Mouse (Mus musculus): Measurements from ENCODE around the gene Map3k11. TPM values are rescaled to one million over a fixed set of nuclear protein-coding genes. Genes with fewer than 3 reads are reported as not detected.

Map3k11 gene
- polyA plus RNA-seq, 2 experiments, result 20.7 to 30.1 TPM

- no peaks in the 10 kb centered on the region for H3K27me3 ChIP-seq (ENCODE audit: control insufficient read depth, insufficient read depth, low read length)
- peak within 1 kb of the TSS; percentile 50 for H3K4me2 ChIP-seq (replicated peaks; ENCODE audit: low read depth, low read length, severe bottlenecking)
- peaks cover 50% of the 10 kb centered on the region for H3K36me3 ChIP-seq (ENCODE audit: control insufficient read depth, insufficient read depth, low read length)
- peak; percentile 65; the same call in 1 of the 2 replicates for TF ChIP-seq POLR2A (IDR thresholded peaks at IDR 0.05; ENCODE audit: borderline replicate concordance, extremely low read depth, insufficient read depth, insufficient read length)
- WGBS, result under 1% methylated on average over 29 of the region's 32 CpGs
- ATAC-seq (ENCODE audit: low FRiP score, low read depth) (peak; percentile 91), DNase-seq (ENCODE audit: low spot score) (peak; percentile 89)
- H3K4me1 ChIP-seq (ENCODE audit: control insufficient read depth, insufficient read depth, low read length), result peaks cover 15% of the 10 kb centered on the region
- H3K9ac ChIP-seq (ENCODE audit: low read depth, low read length, severe bottlenecking), result peak within 1 kb of the TSS; percentile 54
- no peaks in the 10 kb centered on the region for H3K9me3 ChIP-seq (ENCODE audit: control insufficient read depth, low read length)
- H3K27ac ChIP-seq (replicated peaks; ENCODE audit: low read depth, low read length), result peak within 1 kb of the TSS; percentile 80
- H3K4me3 ChIP-seq (replicated peaks; ENCODE audit: low read length), result peak within 1 kb of the TSS; percentile 46
These were observed 25.3 kb upstream of the Map3k11 start, which contains the start of gene Sipa1 for GRCm38 (mm10) chr19:5662981-5663913. Gene Sipa1 (minus strand): TSS chr19:5663707.

GRCm38 (mm10) chr19:5664669-5665257, 23.8 kb upstream of the Map3k11 start:
- Histone ChIP-seq H3K4me3 (replicated peaks; ENCODE audit: low read length) (no peak overlapping the region), H3K27ac (replicated peaks; ENCODE audit: low read depth, low read length) (no peak overlapping the region), H3K9ac (ENCODE audit: low read depth, low read length, severe bottlenecking) (no peak overlapping the region), H3K4me1 (ENCODE audit: control insufficient read depth, insufficient read depth, low read length) (peaks cover 15% of the 10 kb centered on the region), H3K4me2 (replicated peaks; ENCODE audit: low read depth, low read length, severe bottlenecking) (no peak overlapping the region), H3K9me3 (ENCODE audit: control insufficient read depth, low read length) (no peaks in the 10 kb centered on the region), H3K27me3 (ENCODE audit: control insufficient read depth, insufficient read depth, low read length) (no peaks in the 10 kb centered on the region), H3K36me3 (ENCODE audit: control insufficient read depth, insufficient read depth, low read length) (peaks cover 61% of the 10 kb centered on the region)
- DNase-seq (ENCODE audit: low spot score) (no peak), ATAC-seq (ENCODE audit: low FRiP score, low read depth) (no peak)
- no peak for TF ChIP-seq POLR2A (IDR thresholded peaks at IDR 0.05; ENCODE audit: borderline replicate concordance, extremely low read depth, insufficient read depth, insufficient read length)
- WGBS, result 91% methylated on average over 10 of the region's 10 CpGs

GRCm38 (mm10) chr19:5665465-5665864, 23.1 kb upstream of the Map3k11 start:
- 87% methylated on average over 15 of the region's 15 CpGs for WGBS
- TF ChIP-seq POLR2A (IDR thresholded peaks at IDR 0.05; ENCODE audit: borderline replicate concordance, extremely low read depth, insufficient read depth, insufficient read length), result no peak

GRCm38 (mm10) chr19:5666386-5666785, 22.2 kb upstream of the Map3k11 start:
- Histone ChIP-seq H3K27ac (replicated peaks; ENCODE audit: low read depth, low read length) (no peak overlapping the region), H3K9me3 (ENCODE audit: control insufficient read depth, low read length) (no peaks in the 10 kb centered on the region), H3K36me3 (ENCODE audit: control insufficient read depth, insufficient read depth, low read length) (peaks cover 70% of the 10 kb centered on the region), H3K4me1 (ENCODE audit: control insufficient read depth, insufficient read depth, low read length) (peaks cover 15% of the 10 kb centered on the region), H3K27me3 (ENCODE audit: control insufficient read depth, insufficient read depth, low read length) (no peaks in the 10 kb centered on the region), H3K9ac (ENCODE audit: low read depth, low read length, severe bottlenecking) (no peak overlapping the region), H3K4me3 (replicated peaks; ENCODE audit: low read length) (no peak overlapping the region), H3K4me2 (replicated peaks; ENCODE audit: low read depth, low read length, severe bottlenecking) (no peak overlapping the region)
- no peak for ATAC-seq (ENCODE audit: low FRiP score, low read depth)
- 92% methylated on average over 18 of the region's 18 CpGs for WGBS
- DNase-seq (ENCODE audit: low spot score), result no peak
- no peak for TF ChIP-seq POLR2A (IDR thresholded peaks at IDR 0.05; ENCODE audit: borderline replicate concordance, extremely low read depth, insufficient read depth, insufficient read length)

More at GRCm38 (mm10) chr19:5665465-5665864, 23.1 kb upstream of the Map3k11 start:
- peaks cover 15% of the 10 kb centered on the region for H3K4me1 ChIP-seq (ENCODE audit: control insufficient read depth, insufficient read depth, low read length)
- H3K9ac ChIP-seq (ENCODE audit: low read depth, low read length, severe bottlenecking), result no peak overlapping the region
- H3K27me3 ChIP-seq (ENCODE audit: control insufficient read depth, insufficient read depth, low read length), result no peaks in the 10 kb centered on the region
- DNase-seq (ENCODE audit: low spot score) (no peak), ATAC-seq (ENCODE audit: low FRiP score, low read depth) (no peak)
- H3K36me3 ChIP-seq (ENCODE audit: control insufficient read depth, insufficient read depth, low read length), result peaks cover 66% of the 10 kb centered on the region
- no peaks in the 10 kb centered on the region for H3K9me3 ChIP-seq (ENCODE audit: control insufficient read depth, low read length)
- no peak overlapping the region for H3K4me2 ChIP-seq (replicated peaks; ENCODE audit: low read depth, low read length, severe bottlenecking)
- no peak overlapping the region for H3K27ac ChIP-seq (replicated peaks; ENCODE audit: low read depth, low read length)
- no peak overlapping the region for H3K4me3 ChIP-seq (replicated peaks; ENCODE audit: low read length)

- Histone ChIP-seq H3K36me3 (ENCODE audit: control insufficient read depth, insufficient read depth, low read length) (peaks cover 84% of the 10 kb centered on the region), H3K9ac (ENCODE audit: low read depth, low read length, severe bottlenecking) (no peak overlapping the region), H3K4me3 (replicated peaks; ENCODE audit: low read length) (no peak overlapping the region), H3K4me1 (ENCODE audit: control insufficient read depth, insufficient read depth, low read length) (peaks cover 6% of the 10 kb centered on the region; the same call in 1 of the 2 replicates), H3K27ac (replicated peaks; ENCODE audit: low read depth, low read length) (no peak overlapping the region), H3K9me3 (ENCODE audit: control insufficient read depth, low read length) (no peaks in the 10 kb centered on the region), H3K4me2 (replicated peaks; ENCODE audit: low read depth, low read length, severe bottlenecking) (no peak overlapping the region), H3K27me3 (ENCODE audit: control insufficient read depth, insufficient read depth, low read length) (no peaks in the 10 kb centered on the region)
- ATAC-seq (ENCODE audit: low FRiP score, low read depth) (no peak), DNase-seq (ENCODE audit: low spot score) (no peak)
- 92% methylated on average over 4 of the region's 4 CpGs for WGBS
- TF ChIP-seq POLR2A (IDR thresholded peaks at IDR 0.05; ENCODE audit: borderline replicate concordance, extremely low read depth, insufficient read depth, insufficient read length), result no peak
These were observed 20.2 kb upstream of the Map3k11 start for GRCm38 (mm10) chr19:5668372-5668771.

Data from limb, embryonic 14.5 days (tissue).